Mouse (Mus musculus) gastrocnemius, postnatal 10 days (tissue): ENCODE measurements around the gene 4430402I18Rik. TPM values are rescaled to one million over a fixed set of nuclear protein-coding genes. Genes with fewer than 3 reads are reported as not detected.
A peak's percentile ranks its signal among the peaks of the same experiment; 100 is the strongest.
"Not testable (repeated sequence)": the region's sequence is repeated elsewhere in the genome, so short reads cannot be mapped to it uniquely, and the experiment has no call there.

Experiments used
- DNase-seq: peaks from one replicate; pipeline ENCODE4 v3.0.0; 2021; ENCODE audit warnings: mixed read lengths
- long read RNA-seq, 2 experiments: library from polyadenylated mRNA; stranded (forward); transcript quantifications; one replicate each; pipeline ENCODE4 v2.0.0; 2021
- total RNA-seq, 2 experiments: library from RNA; stranded (reverse); gene quantifications; 2 replicates each; pipeline ENCODE4 v1.2.3; 2021

4430402I18Rik gene
- 1 to 10 TPM in 1 of 2 experiments, under 1 TPM in 1; 0.66 to 1.1 TPM for total RNA-seq
- long read RNA-seq, experiment 1, partial matches to known transcripts = 0 of 2 reads
- long read RNA-seq, experiment 1, other reads (novel, unspliced or antisense) = 2 of 2 reads
- long read RNA-seq, experiment 2 = 0 reads

GRCm38 (mm10) chr19:28967652-28968051 lies at the start of gene 4430402I18Rik:
Gene 4430402I18Rik, minus strand, starts transcription at chr19:28967800.
- DNase-seq = no peak

DNA sequence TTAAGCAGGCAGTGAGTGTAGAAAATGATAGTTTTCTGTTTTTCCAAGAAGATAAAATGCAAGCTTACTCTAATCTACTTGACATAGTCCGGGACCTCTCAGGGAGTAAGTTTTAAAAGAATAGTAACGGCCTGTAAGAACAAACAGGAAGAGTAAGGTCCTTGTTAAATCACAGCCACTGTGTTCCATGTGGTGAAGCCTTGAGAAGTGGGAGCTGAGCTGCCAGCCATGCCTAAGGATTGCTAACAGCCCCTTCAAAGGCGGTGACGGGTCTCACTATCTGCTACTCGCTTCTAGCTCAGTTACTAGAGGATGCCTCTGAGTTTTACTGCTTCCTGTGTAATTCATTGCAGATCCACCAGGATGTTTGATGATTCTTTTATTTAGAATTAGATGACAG lies 49.2 kb upstream of the 4430402I18Rik start:
- DNase-seq = no peak

GRCm38 (mm10) chr19:29016204-29016765 lies 48.7 kb upstream of the 4430402I18Rik start:
- no peak for DNase-seq

- DNase-seq = no peak
Measured at GRCm38 (mm10) chr19:29015410-29016203, 48.0 kb upstream of the 4430402I18Rik start.

DNA sequence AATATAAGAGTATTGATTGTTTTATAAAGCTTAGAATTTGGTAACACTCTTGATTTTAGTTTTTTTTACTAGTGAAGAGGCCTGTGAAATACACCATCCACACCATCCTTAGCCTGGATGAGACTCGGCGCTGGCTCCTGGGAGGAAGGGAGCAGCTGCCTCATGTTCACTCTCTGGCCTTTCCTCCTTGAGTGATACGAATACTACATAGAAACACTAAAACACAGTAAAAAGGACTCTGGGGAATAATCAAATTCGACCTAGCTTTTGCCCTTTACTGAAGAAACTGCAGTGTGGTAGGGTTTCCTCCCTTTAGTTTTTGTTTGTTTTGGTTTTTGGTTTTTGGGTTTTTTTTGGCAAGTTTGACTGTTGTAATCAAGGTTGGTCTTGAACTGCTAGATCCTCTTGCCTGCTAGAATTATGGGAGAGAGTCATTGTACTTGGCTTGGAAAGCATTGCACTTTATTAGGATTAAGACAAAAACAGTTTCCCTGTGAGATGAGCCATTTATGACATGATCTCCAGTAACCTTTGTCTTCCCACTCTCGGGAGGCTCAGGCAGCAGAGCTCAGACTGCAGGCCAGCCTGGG lies 47.0 kb upstream of the 4430402I18Rik start:
- no peak for DNase-seq

- DNase-seq = no peak
Measured at GRCm38 (mm10) chr19:29011355-29011990, 43.9 kb upstream of the 4430402I18Rik start.

DNA sequence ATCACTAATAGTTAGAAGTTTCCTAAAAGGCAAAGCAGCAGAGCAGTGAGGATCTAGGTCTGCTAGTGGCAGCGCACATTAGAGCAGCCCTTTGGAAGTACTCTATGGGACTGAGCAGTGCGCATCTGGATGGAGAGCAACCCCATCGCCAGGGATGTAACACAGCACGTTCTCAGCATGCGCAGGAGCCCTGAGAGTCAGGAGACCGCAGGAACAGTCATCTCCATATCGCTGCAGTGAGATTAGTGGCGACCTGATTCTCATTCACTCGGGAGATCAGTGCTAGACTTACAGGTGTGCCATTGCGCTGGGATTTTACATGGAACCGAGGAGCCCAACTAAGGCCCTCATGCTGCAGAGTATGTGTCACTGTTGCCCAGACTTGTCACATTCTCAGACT lies 41.4 kb upstream of the 4430402I18Rik start:
- no peak for DNase-seq

GRCm38 (mm10) chr19:29008069-29008706 lies 40.6 kb upstream of the 4430402I18Rik start:
- no peak for DNase-seq

GRCm38 (mm10) chr19:29000321-29000720 lies 32.7 kb upstream of the 4430402I18Rik start:
- DNase-seq = not testable (repeated sequence)

GRCm38 (mm10) chr19:28997976-28998630 lies 30.5 kb upstream of the 4430402I18Rik start:
- DNase-seq = no peak

- DNase-seq = no peak
Measured at GRCm38 (mm10) chr19:28995366-28995765, 27.8 kb upstream of the 4430402I18Rik start.

DNA sequence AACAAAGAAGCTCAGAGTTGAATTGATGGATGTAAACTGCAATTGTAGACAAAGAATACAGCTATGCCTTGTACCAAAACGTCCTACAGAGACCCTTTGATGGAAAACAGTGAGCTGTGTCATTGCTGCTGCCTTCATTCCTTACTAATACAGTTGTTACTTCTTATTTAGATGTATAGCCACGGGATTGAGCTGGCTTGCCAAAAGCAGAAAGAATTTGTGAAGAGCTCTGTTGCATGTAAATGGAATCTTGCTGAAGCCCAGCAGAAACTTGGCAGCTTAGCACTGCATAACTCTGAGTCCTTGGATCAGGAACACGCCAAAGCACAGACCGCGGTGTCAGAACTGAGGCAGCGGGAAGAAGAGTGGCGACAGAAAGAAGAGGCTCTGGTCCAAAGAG lies 27.3 kb upstream of the 4430402I18Rik start:
- no peak for DNase-seq

GRCm38 (mm10) chr19:28991391-28991790 lies 23.8 kb upstream of the 4430402I18Rik start:
- no peak for DNase-seq

GRCm38 (mm10) chr19:28990590-28991221 lies 23.1 kb upstream of the 4430402I18Rik start:
- no peak for DNase-seq

- DNase-seq = peak; percentile 99
Measured at GRCm38 (mm10) chr19:28990194-28990589, 22.6 kb upstream of the 4430402I18Rik start, which contains the start of gene Cdc37l1. Gene Cdc37l1, plus strand, starts transcription at chr19:28990352.

DNA sequence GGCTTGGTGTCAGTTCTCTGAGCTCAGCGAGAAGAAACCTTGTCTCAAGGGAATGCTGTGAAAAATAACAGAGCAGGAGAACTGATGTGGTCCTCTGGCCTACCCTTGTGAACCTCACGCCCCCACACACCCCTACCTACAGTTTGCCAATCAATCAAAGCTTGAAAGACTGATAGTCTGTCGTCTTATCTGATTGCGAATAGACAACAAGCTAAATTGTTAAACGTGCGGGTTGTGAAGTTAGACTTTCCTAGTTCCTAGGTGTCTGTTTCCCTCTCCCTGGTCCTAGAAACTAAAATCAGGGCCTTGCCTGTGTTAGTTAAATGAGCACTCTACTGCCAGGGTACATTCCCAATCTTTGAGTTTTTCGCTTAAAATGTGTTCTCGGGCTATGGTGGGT lies 21.9 kb upstream of the 4430402I18Rik start:
- DNase-seq = no peak

DNA sequence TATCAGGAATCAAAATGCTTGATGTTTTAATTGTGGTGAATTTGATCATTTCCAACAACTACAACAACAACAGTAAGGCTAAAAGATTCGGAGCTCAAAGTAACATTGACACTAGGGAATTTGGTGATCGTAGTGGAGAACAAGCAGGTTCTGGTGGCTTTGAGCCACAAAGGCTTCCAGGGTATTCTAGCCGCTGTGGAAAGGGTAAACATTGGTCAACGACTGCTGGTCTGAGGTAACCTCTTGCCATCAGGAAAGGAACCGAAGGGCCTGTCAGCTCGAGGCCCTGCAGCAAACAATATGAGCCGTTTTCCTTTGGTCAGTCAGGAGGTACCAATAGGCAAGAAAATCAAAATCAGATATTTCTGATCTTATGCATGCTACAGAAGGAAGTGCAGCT lies 15.0 kb upstream of the 4430402I18Rik start:
- DNase-seq = no peak

DNA sequence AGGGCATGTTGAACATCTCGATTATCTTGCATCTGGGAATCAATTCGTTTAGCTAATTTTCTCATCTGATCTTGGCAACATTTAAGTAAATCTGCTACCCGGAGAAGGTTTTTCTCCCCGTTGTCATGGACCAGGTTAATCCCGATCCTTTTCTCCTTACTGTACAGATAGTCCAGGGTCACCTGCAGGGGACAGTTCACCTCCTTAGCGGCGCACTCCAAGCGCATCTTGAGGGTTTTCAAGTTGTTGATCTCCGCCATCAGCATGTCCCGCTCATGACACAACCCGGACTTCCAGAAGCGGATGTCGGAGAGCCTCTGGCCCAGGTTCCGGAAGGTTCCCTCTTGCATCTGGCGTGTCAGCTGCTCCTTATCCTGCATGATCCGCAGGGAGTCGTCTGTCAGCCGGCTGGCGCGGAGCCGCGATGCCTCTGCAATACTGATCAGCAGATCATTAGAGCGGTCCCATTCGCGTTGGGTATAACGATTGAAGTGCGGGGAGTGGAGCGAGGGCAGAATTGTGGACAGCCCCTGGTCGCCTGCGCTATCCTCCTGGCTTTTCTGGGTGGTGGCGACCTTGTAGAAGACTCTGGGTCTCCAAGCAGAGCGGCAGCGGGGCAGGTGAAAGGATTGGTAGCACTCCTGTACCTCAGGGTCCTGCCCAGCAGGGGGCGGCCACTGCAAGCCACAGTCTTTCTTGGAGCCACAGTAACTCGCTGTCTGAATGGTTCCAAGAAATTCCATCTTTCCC lies 7.4 kb upstream of the 4430402I18Rik start:
- DNase-seq = peak; percentile 75

DNA sequence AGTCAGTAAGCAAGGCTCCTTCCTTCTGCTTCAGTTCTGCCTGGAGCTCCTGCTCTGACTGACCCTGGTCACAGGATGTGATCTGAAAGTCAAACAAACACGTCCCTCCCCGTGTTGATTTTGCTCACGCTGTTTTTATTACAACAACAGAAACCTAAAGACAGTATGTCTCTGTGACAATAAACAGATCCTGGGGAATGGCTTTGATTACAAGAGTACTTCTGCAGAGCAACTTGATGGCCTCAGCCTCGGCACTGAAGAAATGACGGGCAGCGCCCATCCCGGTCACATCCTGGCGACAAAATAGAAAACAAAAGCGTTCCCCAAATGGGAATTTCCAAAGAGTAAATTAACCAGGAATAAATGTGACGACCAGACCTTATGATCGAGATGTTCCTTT lies 2.7 kb upstream of the 4430402I18Rik start:
- DNase-seq = no peak

- DNase-seq = no peak
Measured at GRCm38 (mm10) chr19:28969231-28969630, 1.6 kb upstream of the 4430402I18Rik start.
